Mouse (Mus musculus) hindbrain, postnatal 0 days (tissue): ENCODE measurements around the gene Wdr76. TPM values are rescaled to one million over a fixed set of nuclear protein-coding genes. Genes with fewer than 3 reads are reported as not detected.
"Not testable (repeated sequence)": the region's sequence is repeated elsewhere in the genome, so short reads cannot be mapped to it uniquely, and the experiment has no call there.

Source experiments
- ATAC-seq: fragments of 200-750 bp; cut with Nextera tagmentation; 2 replicates; pipeline ENCODE4 v1.8.0; 2017; ENCODE audit warnings: mild to moderate bottlenecking, moderate TSS enrichment, moderate library complexity
- DNase-seq: peaks from one replicate; pipeline ENCODE4 v3.0.0-alpha.2; 2015; ENCODE audit warnings: low spot score
- H3K27ac ChIP-seq: fragments of 300-500 bp; sonication (generic); 2 replicates; pipeline ENCODE4 v1.5.1; 2014; ENCODE audit warnings: mild to moderate bottlenecking
- H3K27me3 ChIP-seq: fragments of 300-500 bp; sonication (generic); 2 replicates; pipeline ENCODE4 v1.6.1; 2014; ENCODE audit warnings: low read length, mixed read lengths; ENCODE audit not compliant: insufficient read depth
- H3K36me3 ChIP-seq: fragments of 300-500 bp; sonication (generic); 2 replicates; pipeline ENCODE4 v1.6.1; 2014; ENCODE audit warnings: low read length, mixed read lengths; ENCODE audit not compliant: insufficient read depth
- H3K4me1 ChIP-seq: fragments of 300-500 bp; sonication (generic); 2 replicates; pipeline ENCODE4 v1.6.1; 2014; ENCODE audit warnings: antibody characterized with exemption, low read length, mixed read lengths; ENCODE audit not compliant: insufficient read depth
- H3K4me2 ChIP-seq: fragments of 300-500 bp; sonication (generic); 2 replicates; pipeline ENCODE4 v1.6.1; 2014; ENCODE audit warnings: low read depth, mild to moderate bottlenecking, low read length, moderate library complexity, mixed read lengths
- H3K4me3 ChIP-seq: fragments of 300-500 bp; sonication (generic); 2 replicates; pipeline ENCODE4 v1.5.1; 2014; ENCODE audit warnings: low read length
- H3K9ac ChIP-seq: fragments of 300-500 bp; sonication (generic); replicated peaks from 2 replicates; pipeline ENCODE4 v1.6.1; 2014; ENCODE audit warnings: mild to moderate bottlenecking, low read length, moderate library complexity, mixed read lengths
- H3K9me3 ChIP-seq: fragments of 300-500 bp; sonication (generic); 2 replicates; pipeline ENCODE4 v1.6.1; 2016; ENCODE audit warnings: low read length, mixed read lengths
- CTCF ChIP-seq: IDR thresholded peaks from 2 replicates; pipeline ENCODE4 v1.5.1; 2016; ENCODE audit warnings: antibody characterized with exemption, control low read depth, low read depth
- WGBS: fragments of 180-500 bp; shearing (Covaris S2); extraction: QIAGEN DNeasy Blood & Tissue Kit; methylation state at CpG from one replicate; pipeline ENCODE4 v1.1.7; 2014; 5-methylcytosine and 5-hydroxymethylcytosine counted together
- polyA plus RNA-seq: library from polyadenylated mRNA; unstranded; fragments of >200 nt; fragmentation: Nextera tagmentation; extraction: Ambion mirVana; gene quantifications from 2 replicates; pipeline ENCODE4 v1.2.1, GENCODE M21; 2015
- total RNA-seq: library from RNA; depleted of rRNA; stranded (reverse); fragments of >200 nt; gene quantifications from 2 replicates; pipeline ENCODE4 v1.2.3, GENCODE M21; 2014

The Wdr76 gene
- total and polyA plus RNA-seq, 2 experiments from 2014 or later: 2.4 to 5.3 TPM

GRCm38 (mm10) chr2:121477491-121478266, 28.8 kb upstream of the Wdr76 start:
- TF ChIP-seq CTCF: no peak
- no peaks in the 10 kb centered on the region for H3K27me3 ChIP-seq
- 69% methylated on average over 3 of the region's 3 CpGs for whole genome bisulfite sequencing
- no peak for DNase-seq
- no peak overlapping the region for H3K4me2 ChIP-seq
- no peaks in the 10 kb centered on the region for H3K9me3 ChIP-seq
- H3K4me3 ChIP-seq: no peak overlapping the region
- H3K27ac ChIP-seq: no peak overlapping the region
- H3K4me1 ChIP-seq: no peaks in the 10 kb centered on the region
- no peak overlapping the region for H3K9ac ChIP-seq
- ATAC-seq: no peak
- H3K36me3 ChIP-seq: no peaks in the 10 kb centered on the region

- Histone ChIP-seq H3K27me3 (no peaks in the 10 kb centered on the region), H3K9me3 (no peaks in the 10 kb centered on the region), H3K4me2 (no peak overlapping the region), H3K27ac (no peak overlapping the region), H3K4me3 (no peak overlapping the region), H3K9ac (no peak overlapping the region), H3K4me1 (no peaks in the 10 kb centered on the region), H3K36me3 (no peaks in the 10 kb centered on the region)
- WGBS: 59% methylated on average over 3 of the region's 3 CpGs
- peak; percentile 42 for TF ChIP-seq CTCF
- ATAC-seq (no peak), DNase-seq (no peak)
These were observed 26.0 kb upstream of the Wdr76 start for GRCm38 (mm10) chr2:121480498-121480897.

GRCm38 (mm10) chr2:121480916-121481315, 25.6 kb upstream of the Wdr76 start:
- not testable (repeated sequence) for ATAC-seq

GRCm38 (mm10) chr2:121483576-121483975, 22.9 kb upstream of the Wdr76 start:
- no peak overlapping the region for H3K27ac ChIP-seq
- no peak for TF ChIP-seq CTCF
- H3K9me3 ChIP-seq: no peaks in the 10 kb centered on the region
- H3K4me3 ChIP-seq: no peak overlapping the region
- no peaks in the 10 kb centered on the region for H3K36me3 ChIP-seq
- no peaks in the 10 kb centered on the region for H3K27me3 ChIP-seq
- DNase-seq (no peak), ATAC-seq (no peak)
- WGBS: 29% methylated on average over 8 of the region's 8 CpGs
- H3K4me1 ChIP-seq: no peaks in the 10 kb centered on the region
- no peak overlapping the region for H3K9ac ChIP-seq
- no peak overlapping the region for H3K4me2 ChIP-seq

More at GRCm38 (mm10) chr2:121480916-121481315, 25.6 kb upstream of the Wdr76 start:
- H3K36me3 ChIP-seq, H3K4me3 ChIP-seq, H3K9me3 ChIP-seq, H3K27ac ChIP-seq, H3K9ac ChIP-seq, H3K4me1 ChIP-seq, H3K27me3 ChIP-seq, H3K4me2 ChIP-seq, DNase-seq: not testable (repeated sequence)
- 87% methylated on average over 13 of the region's 13 CpGs for WGBS

GRCm38 (mm10) chr2:121484403-121484802, 22.1 kb upstream of the Wdr76 start:
- not testable (repeated sequence) for H3K27ac ChIP-seq, H3K4me1 ChIP-seq, H3K4me2 ChIP-seq, H3K36me3 ChIP-seq, H3K9ac ChIP-seq, ATAC-seq, H3K4me3 ChIP-seq, DNase-seq, H3K9me3 ChIP-seq, H3K27me3 ChIP-seq
- WGBS: 67% methylated on average over 1 of the region's 2 CpGs

GRCm38 (mm10) chr2:121501550-121501949, 5.0 kb upstream of the Wdr76 start:
- H3K36me3 ChIP-seq, H3K4me2 ChIP-seq, H3K4me1 ChIP-seq, H3K9ac ChIP-seq, H3K9me3 ChIP-seq, DNase-seq, H3K4me3 ChIP-seq, H3K27ac ChIP-seq, ATAC-seq, H3K27me3 ChIP-seq: not testable (repeated sequence)
- 60% methylated on average over 2 of the region's 6 CpGs for WGBS

- DNase-seq (no peak), ATAC-seq (no peak)
- no peaks in the 10 kb centered on the region for H3K9me3 ChIP-seq
- H3K4me1 ChIP-seq: no peaks in the 10 kb centered on the region
- peak overlapping the region; percentile 42; the same call in 1 of the 2 replicates for H3K9ac ChIP-seq
- H3K4me3 ChIP-seq: peak overlapping the region; percentile 53
- H3K36me3 ChIP-seq: no peaks in the 10 kb centered on the region
- TF ChIP-seq CTCF: no peak
- peak overlapping the region; percentile 63 for H3K4me2 ChIP-seq
- 23% methylated on average over 12 of the region's 12 CpGs for WGBS
- H3K27me3 ChIP-seq: no peaks in the 10 kb centered on the region
- H3K27ac ChIP-seq: no peak overlapping the region
These were observed 839 bp downstream of the Wdr76 start for GRCm38 (mm10) chr2:121507173-121507950.
